Mouse (Mus musculus) liver, embryonic 11.5 days (tissue): Measurements from ENCODE around the gene Olfr1412. TPM values are rescaled to one million over a fixed set of nuclear protein-coding genes. Genes with fewer than 3 reads are reported as not detected.

ENCODE experiments used
- ATAC-seq: fragments of 200-750 bp; cut with Nextera tagmentation; replicated peaks from 2 replicates; pipeline ENCODE4 v1.8.0; 2017; ENCODE audit warnings: moderate number of reproducible peaks, mild to moderate bottlenecking, moderate TSS enrichment, moderate library complexity; ENCODE audit not compliant: low FRiP score
- DNase-seq: peaks from one replicate; pipeline ENCODE4 v3.0.0-alpha.2; 2017; ENCODE audit warnings: low spot score
- H3K27ac ChIP-seq: fragments of 300-500 bp; sonication (generic); 2 replicates; pipeline ENCODE4 v1.5.1; 2014; ENCODE audit warnings: mild to moderate bottlenecking, low read depth, low read length, control low read depth
- H3K27me3 ChIP-seq: fragments of 300-500 bp; sonication (generic); replicated peaks from 2 replicates; pipeline ENCODE4 v1.6.1; 2014; ENCODE audit warnings: low read length, mixed read lengths; ENCODE audit not compliant: control insufficient read depth, insufficient read depth
- H3K36me3 ChIP-seq: fragments of 300-500 bp; sonication (generic); 2 replicates; pipeline ENCODE4 v1.6.1; 2014; ENCODE audit warnings: mild to moderate bottlenecking, low read length, moderate library complexity, mixed read lengths; ENCODE audit not compliant: control insufficient read depth, insufficient read depth
- H3K4me1 ChIP-seq: fragments of 300-500 bp; sonication (generic); replicated peaks from 2 replicates; pipeline ENCODE4 v1.6.1; 2014; ENCODE audit warnings: low read length, mixed read lengths; ENCODE audit not compliant: control insufficient read depth, insufficient read depth
- H3K4me2 ChIP-seq: fragments of 300-500 bp; sonication (generic); 2 replicates; pipeline ENCODE4 v1.6.1; 2014; ENCODE audit warnings: mild to moderate bottlenecking, control low read depth, moderate library complexity
- H3K4me3 ChIP-seq: fragments of 300-500 bp; sonication (generic); 2 replicates; pipeline ENCODE4 v1.5.1; 2014; ENCODE audit warnings: low read depth, low read length, control low read depth
- H3K9ac ChIP-seq: fragments of 300-500 bp; sonication (generic); 2 replicates; pipeline ENCODE4 v1.6.1; 2014; ENCODE audit warnings: low read depth, low read length, control low read depth
- H3K9me3 ChIP-seq: fragments of 300-500 bp; sonication (generic); 2 replicates; pipeline ENCODE4 v1.6.1; 2016; ENCODE audit warnings: low read length, inconsistent platforms, mixed read lengths; ENCODE audit not compliant: control insufficient read depth
- WGBS: fragments of 180-500 bp; shearing (Covaris S2); extraction: QIAGEN DNeasy Blood & Tissue Kit; methylation state at CpG from one replicate; pipeline ENCODE4 v1.1.7; 2014; 5-methylcytosine and 5-hydroxymethylcytosine counted together
- polyA plus RNA-seq: library from polyadenylated mRNA; unstranded; fragments of >200 nt; fragmentation: Nextera tagmentation; extraction: Ambion mirVana; gene quantifications from 2 replicates; pipeline ENCODE4 v1.2.1, GENCODE M21; 2014

Gene Olfr1412
- polyA plus RNA-seq, 1 experiment from 2014 or later: not detected

DNA sequence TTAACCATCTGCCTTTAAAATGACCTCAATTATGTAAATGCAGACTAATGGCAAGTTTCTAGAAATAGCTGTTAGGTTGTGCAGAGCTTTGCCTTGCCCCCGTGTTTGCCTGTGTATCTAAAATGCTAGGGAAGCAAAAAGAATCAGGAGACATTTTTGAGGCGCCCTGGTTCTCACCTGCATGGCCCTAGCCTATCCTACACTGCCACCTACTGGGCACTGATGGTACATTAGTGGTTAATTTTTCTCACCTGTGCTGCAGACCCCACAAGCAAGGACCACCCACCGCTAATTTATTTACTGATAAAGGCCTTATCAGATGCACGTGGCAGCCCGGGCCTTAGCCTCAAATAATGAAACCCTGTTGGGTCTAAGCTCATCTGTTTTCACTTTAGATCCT, 25.4 kb downstream of the Olfr1412 start:
- no peak overlapping the region for H3K4me3 ChIP-seq
- H3K4me2 ChIP-seq: no peak overlapping the region
- H3K27ac ChIP-seq: no peak overlapping the region
- 3% methylated on average over 5 of the region's 5 CpGs for WGBS
- ATAC-seq (no peak), DNase-seq (peak; percentile 38)
- no peaks in the 10 kb centered on the region for H3K9me3 ChIP-seq
- no peaks in the 10 kb centered on the region for H3K4me1 ChIP-seq
- H3K27me3 ChIP-seq: no peaks in the 10 kb centered on the region
- H3K9ac ChIP-seq: no peak overlapping the region
- H3K36me3 ChIP-seq: no peaks in the 10 kb centered on the region

DNA sequence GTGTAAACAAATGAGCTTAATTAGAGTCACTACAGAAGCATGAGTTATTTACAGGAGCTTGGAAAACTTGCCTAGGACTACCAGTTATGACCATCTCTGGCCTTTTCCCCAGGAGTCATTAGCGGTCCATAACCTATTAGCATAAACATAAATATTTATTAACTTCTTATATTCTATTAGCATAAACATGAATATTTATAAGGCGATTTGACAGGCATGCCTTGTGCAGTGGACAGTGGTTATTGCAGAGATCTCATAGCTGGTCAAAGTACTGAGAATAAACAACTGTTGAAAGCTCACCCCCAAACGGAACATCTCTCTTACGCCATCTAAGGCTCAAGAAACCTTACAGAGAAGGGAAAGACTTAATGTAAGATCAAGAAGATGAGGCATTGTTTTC, 27.6 kb downstream of the Olfr1412 start:
- no peak overlapping the region for H3K4me3 ChIP-seq
- WGBS: 49% methylated on average over 4 of the region's 4 CpGs
- no peak for DNase-seq

DNA sequence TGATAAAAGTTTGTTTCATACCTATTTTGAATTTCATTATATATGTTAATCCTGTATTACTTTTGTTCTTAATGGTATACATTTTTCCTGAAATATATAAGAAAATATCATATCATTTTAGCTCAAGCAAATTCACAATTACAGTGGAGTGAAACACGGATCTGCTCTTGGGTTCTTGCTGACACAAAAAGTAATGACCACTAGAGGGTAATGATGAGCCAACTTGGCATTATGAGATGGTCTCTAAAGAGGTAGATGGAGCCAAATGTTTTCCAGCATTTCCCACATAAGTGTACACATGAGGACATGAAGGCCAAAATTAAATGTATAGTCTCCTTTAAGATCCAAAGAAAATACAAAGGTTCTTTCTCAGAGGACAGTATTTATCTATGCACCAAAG, 28.9 kb downstream of the Olfr1412 start:
- 13% methylated on average over 1 of the region's 1 CpGs for WGBS

More for the DNA sequence above, 27.6 kb downstream of the Olfr1412 start:
- H3K9me3 ChIP-seq: no peaks in the 10 kb centered on the region
- H3K27me3 ChIP-seq: no peaks in the 10 kb centered on the region
- no peak overlapping the region for H3K9ac ChIP-seq
- H3K27ac ChIP-seq: no peak overlapping the region
- H3K4me2 ChIP-seq: no peak overlapping the region
- no peaks in the 10 kb centered on the region for H3K4me1 ChIP-seq
- H3K36me3 ChIP-seq: no peaks in the 10 kb centered on the region
- no peak for ATAC-seq

DNA sequence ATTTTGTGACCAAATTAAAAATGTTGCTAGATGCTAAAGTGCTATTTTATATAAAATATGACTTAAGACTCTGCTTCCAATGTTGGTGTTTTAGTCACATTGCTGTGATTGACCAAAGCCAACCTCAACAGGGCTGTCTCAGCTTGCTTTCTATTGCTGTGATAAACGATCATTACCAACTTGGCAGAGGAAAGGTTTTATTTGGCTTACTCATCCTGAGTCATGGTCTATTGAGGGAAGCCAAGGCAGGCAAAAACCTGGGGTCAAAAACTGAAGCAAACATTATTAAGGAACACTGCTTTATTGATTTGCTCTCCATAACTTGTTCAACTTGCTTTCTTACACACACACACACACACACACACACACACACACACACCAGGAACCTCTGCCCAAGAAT, 30.5 kb downstream of the Olfr1412 start:
- no peaks in the 10 kb centered on the region for H3K27me3 ChIP-seq
- H3K9me3 ChIP-seq: no peaks in the 10 kb centered on the region
- DNase-seq (no peak), ATAC-seq (no peak)
- H3K9ac ChIP-seq: no peak overlapping the region
- WGBS: 74% methylated on average over 1 of the region's 1 CpGs
- H3K36me3 ChIP-seq: no peaks in the 10 kb centered on the region
- no peak overlapping the region for H3K4me2 ChIP-seq
- H3K27ac ChIP-seq: no peak overlapping the region
- no peaks in the 10 kb centered on the region for H3K4me1 ChIP-seq
- no peak overlapping the region for H3K4me3 ChIP-seq

More for the DNA sequence above, 28.9 kb downstream of the Olfr1412 start:
- Histone ChIP-seq H3K4me2 (no peak overlapping the region), H3K36me3 (no peaks in the 10 kb centered on the region), H3K4me3 (no peak overlapping the region), H3K27ac (no peak overlapping the region), H3K9me3 (no peaks in the 10 kb centered on the region), H3K4me1 (no peaks in the 10 kb centered on the region), H3K9ac (no peak overlapping the region), H3K27me3 (no peaks in the 10 kb centered on the region)
- ATAC-seq (no peak), DNase-seq (no peak)

DNA sequence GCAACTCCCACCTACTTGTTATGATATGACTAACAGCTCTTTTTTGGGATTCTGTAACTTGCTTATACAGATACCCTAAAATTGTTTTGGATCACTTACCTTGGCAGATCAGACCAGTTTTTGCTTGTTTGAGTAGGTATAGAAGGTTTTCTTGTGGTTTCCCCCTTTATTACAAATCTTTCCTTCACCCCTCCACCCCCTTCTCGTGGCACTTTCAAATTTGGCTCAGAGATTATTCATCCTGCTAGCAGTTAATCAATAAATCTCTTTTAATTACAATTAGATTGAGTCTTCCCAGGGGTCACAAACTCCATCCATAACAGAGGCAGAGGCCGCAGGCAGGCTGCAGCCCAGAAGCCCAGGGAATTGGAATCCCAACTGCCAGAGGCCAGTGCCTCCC, 31.9 kb downstream of the Olfr1412 start, which contains the start of gene Olfr12:
Gene Olfr12 (plus strand): TSS at position 301 of the 400 bp plus-strand sequence.
- Histone ChIP-seq H3K36me3 (no peaks in the 10 kb centered on the region), H3K27me3 (no peaks in the 10 kb centered on the region), H3K4me2 (no peak within 1 kb of the TSS), H3K9ac (no peak within 1 kb of the TSS), H3K4me3 (no peak within 1 kb of the TSS), H3K4me1 (no peaks in the 10 kb centered on the region), H3K9me3 (no peaks in the 10 kb centered on the region), H3K27ac (no peak within 1 kb of the TSS)
- ATAC-seq (no peak), DNase-seq (no peak)
- 66% methylated on average over 2 of the region's 2 CpGs for WGBS

DNA sequence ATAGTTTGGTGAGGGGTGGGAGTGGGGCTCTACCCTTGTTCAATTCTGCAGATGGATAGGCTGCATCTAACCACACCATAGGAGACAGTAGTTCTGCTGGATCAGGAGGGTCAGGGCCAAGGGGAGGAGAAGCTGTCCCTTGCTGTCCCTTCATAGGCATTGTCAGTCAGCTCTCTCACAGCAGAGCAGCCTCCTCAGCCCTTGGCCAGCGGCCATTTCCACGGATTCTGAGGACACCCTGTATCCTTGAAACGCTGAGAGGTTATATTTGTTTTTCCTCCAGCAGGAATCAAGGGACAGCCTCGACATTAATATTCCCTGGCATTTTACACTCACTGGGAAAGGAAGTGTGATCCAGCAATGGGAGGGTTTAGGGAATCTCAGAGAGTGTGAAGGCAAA, 32.8 kb downstream of the Olfr1412 start:
- Histone ChIP-seq H3K36me3 (no peaks in the 10 kb centered on the region), H3K4me1 (no peaks in the 10 kb centered on the region), H3K9ac (no peak overlapping the region), H3K4me2 (no peak overlapping the region), H3K27me3 (no peaks in the 10 kb centered on the region), H3K9me3 (no peaks in the 10 kb centered on the region), H3K4me3 (no peak overlapping the region), H3K27ac (no peak overlapping the region)
- no peak for ATAC-seq
- 69% methylated on average over 4 of the region's 4 CpGs for WGBS
- DNase-seq: no peak

DNA sequence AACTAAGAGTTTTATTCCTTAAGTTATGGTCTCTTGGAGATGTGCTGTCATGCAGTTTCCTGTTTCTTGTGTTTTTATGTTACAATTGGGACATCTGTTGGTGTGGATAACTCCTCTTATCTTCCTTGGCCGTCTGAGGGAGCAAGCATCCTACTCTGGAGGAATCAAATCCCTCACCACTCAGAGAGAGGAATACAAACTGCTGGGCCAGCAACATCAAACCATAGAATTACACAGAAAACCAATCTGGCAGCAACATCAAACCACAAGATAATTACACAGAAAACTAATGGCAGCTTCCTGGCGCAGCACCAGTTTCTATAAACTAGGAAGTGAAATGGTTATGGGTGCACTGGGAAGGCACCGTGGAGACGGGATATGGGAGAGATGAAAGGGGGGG, 42.6 kb downstream of the Olfr1412 start:
- Histone ChIP-seq H3K27ac (no peak overlapping the region), H3K4me1 (no peaks in the 10 kb centered on the region), H3K9me3 (no peaks in the 10 kb centered on the region), H3K4me2 (no peak overlapping the region), H3K36me3 (no peaks in the 10 kb centered on the region), H3K9ac (no peak overlapping the region), H3K27me3 (no peaks in the 10 kb centered on the region), H3K4me3 (no peak overlapping the region)
- no peak for ATAC-seq
- 47% methylated on average over 4 of the region's 4 CpGs for WGBS
- DNase-seq: no peak

DNA sequence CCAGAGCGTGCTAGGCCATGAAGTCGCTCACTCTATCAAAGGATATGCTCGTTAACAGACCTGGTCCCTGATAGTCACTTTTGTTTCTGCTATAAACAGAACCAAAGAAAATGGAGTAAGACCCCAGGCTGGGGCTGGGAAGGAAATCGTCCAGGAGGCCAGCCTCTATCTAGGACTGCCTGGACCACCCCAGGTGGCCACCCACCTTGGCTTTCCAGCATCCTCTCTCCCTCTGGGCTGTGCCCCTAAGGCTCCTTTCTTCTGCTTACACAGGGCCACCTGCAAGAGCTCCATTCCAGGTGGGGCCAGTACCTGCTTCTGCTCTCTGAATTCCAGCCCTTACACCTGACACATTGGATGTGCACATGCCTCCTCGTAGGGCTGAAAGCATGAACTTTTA, 46.6 kb downstream of the Olfr1412 start:
- H3K36me3 ChIP-seq: peaks cover 2% of the 10 kb centered on the region; the same call in 1 of the 2 replicates
- 75% methylated on average over 5 of the region's 5 CpGs for WGBS
- no peaks in the 10 kb centered on the region for H3K4me1 ChIP-seq
- H3K9me3 ChIP-seq: no peaks in the 10 kb centered on the region
- no peak overlapping the region for H3K27ac ChIP-seq
- no peak overlapping the region for H3K4me3 ChIP-seq
- H3K4me2 ChIP-seq: no peak overlapping the region
- no peaks in the 10 kb centered on the region for H3K27me3 ChIP-seq
- DNase-seq (no peak), ATAC-seq (no peak)
- H3K9ac ChIP-seq: no peak overlapping the region

DNA sequence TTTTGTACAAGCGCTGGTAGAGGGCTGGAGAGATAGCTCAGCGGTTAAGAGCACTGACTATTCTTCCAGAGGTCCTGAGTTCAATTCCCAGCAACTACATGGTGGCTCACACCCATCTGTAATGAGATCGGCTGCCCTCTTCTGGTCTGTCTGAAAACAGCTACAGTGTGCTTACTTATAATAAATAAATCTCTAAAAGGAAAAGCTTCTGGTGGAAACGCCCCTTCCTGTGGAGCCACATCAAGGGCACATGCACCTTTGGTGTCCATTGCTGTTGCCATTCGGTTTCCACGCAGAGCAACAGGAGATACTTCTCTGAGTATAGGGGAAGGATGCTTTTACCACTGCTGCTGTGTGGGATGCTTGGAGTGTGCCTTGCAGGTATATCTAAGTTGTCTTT, 47.4 kb downstream of the Olfr1412 start:
- H3K27me3 ChIP-seq: no peaks in the 10 kb centered on the region
- no peaks in the 10 kb centered on the region for H3K9me3 ChIP-seq
- no peak overlapping the region for H3K27ac ChIP-seq
- ATAC-seq (no peak), DNase-seq (no peak)
- no peaks in the 10 kb centered on the region for H3K4me1 ChIP-seq
- peaks cover 6% of the 10 kb centered on the region; the same call in 1 of the 2 replicates for H3K36me3 ChIP-seq
- WGBS: 63% methylated on average over 6 of the region's 6 CpGs
- no peak overlapping the region for H3K9ac ChIP-seq
- H3K4me3 ChIP-seq: no peak overlapping the region
- H3K4me2 ChIP-seq: no peak overlapping the region
